Mouse (Mus musculus): ENCODE data around the gene Itgb1bp1.

DNA sequence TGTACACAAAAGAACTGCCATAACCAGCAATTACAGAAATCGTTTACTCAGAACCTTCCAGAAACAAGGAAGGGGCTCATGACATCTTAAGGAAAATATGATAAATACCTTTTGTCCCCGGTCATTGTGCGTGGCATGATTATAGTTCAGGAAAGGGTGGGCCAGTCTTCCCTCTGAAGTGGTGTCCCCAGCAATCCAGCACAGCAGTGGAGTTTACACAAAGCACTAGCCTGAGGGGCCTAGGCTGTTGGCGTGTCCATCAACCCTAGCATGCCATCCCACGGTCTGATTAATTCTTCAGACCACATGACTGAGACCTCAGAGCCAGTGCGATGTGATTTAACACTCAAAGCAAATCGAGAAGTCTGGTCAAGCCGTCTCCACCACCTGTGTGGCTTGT, 60.7 kb downstream of the Itgb1bp1 start:
- TF ChIP-seq HCFC1 (IDR thresholded peaks at IDR 0.05; ENCODE audit: borderline replicate concordance, insufficient read depth, low read length): no peak
- no peak for TF ChIP-seq ZNF384 (IDR thresholded peaks at IDR 0.05; ENCODE audit: low read depth, low read length)
